Mouse (Mus musculus) CH12.LX (cell line): ENCODE results near the gene Coasy.

Experiments used
- CTCF ChIP-seq, 2 experiments: IDR thresholded peaks in 1 of 2; conservative IDR thresholded peaks in 1 of 2; 2 replicates each; pipeline ENCODE4 v1.5.1; 2011 to 2012; ENCODE audit warnings: low read depth in 2 of 2, low read length in 2 of 2, improper control_type of control experiment in 1 of 2, inconsistent platforms in 1 of 2, mild to moderate bottlenecking in 1 of 2, moderate library complexity in 1 of 2
- E2F4 ChIP-seq: IDR thresholded peaks from 2 replicates; pipeline ENCODE4 v1.6.1; 2011; ENCODE audit warnings: low read depth, low read length, improper control_type of control experiment; ENCODE audit not compliant: insufficient replicate concordance
- MAFK ChIP-seq: IDR thresholded peaks from 2 replicates; pipeline ENCODE4 v1.6.1; 2011; ENCODE audit warnings: low read length, improper control_type of control experiment; ENCODE audit not compliant: insufficient replicate concordance
- MAZ ChIP-seq: IDR thresholded peaks from 2 replicates; pipeline ENCODE4 v1.6.1; 2012; ENCODE audit warnings: low read depth, mild to moderate bottlenecking, inconsistent platforms, low read length, improper control_type of control experiment, moderate library complexity
- PAX5 ChIP-seq: IDR thresholded peaks from 2 replicates; pipeline ENCODE4 v1.6.1; 2012; ENCODE audit warnings: low read length, inconsistent platforms, mixed read lengths
- POLR2A ChIP-seq: IDR thresholded peaks from 2 replicates; pipeline ENCODE4 v1.6.1; 2011; ENCODE audit warnings: low read depth, mild to moderate bottlenecking, improper control_type of control experiment, low read length
- UBTF ChIP-seq: IDR thresholded peaks from 2 replicates; pipeline ENCODE4 v1.6.1; 2012; ENCODE audit warnings: low read depth, mild to moderate bottlenecking, inconsistent platforms, low read length, improper control_type of control experiment, moderate library complexity
- USF1 ChIP-seq: IDR thresholded peaks from 2 replicates; pipeline ENCODE4 v1.6.1; 2014; ENCODE audit warnings: low read depth, mild to moderate bottlenecking, inconsistent platforms, low read length, improper control_type of control experiment
- USF2 ChIP-seq: conservative IDR thresholded peaks from 2 replicates; pipeline ENCODE4 v1.6.1; 2011; ENCODE audit warnings: low read depth, low read length, improper control_type of control experiment
- ZC3H11A ChIP-seq: IDR thresholded peaks from 2 replicates; pipeline ENCODE4 v1.6.1; 2012; ENCODE audit warnings: low read depth, mild to moderate bottlenecking, inconsistent platforms, low read length, improper control_type of control experiment

DNA sequence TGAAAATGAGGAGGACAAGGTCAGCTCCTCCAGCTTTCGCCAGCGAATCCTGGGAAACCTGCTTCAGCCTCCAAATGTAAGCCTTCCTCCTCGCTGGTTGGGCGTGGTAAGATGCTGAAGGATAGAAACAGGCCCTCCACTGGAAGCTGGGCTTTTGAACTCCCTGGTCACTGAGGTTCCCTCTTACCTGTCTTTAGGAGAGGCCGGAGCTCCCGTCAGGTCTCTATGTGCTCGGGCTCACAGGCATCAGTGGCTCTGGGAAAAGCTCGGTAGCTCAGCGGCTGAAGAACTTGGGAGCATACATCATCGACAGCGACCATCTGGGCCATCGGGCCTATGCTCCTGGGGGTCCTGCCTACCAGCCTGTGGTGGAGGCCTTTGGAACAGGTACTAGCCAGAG is 2.4 kb downstream of the Coasy start:
- TF ChIP-seq E2F4 = no peak
- no peak for TF ChIP-seq POLR2A
- no peak for TF ChIP-seq CTCF (conservative IDR thresholded peaks at IDR 0.05 in 1 of 2, IDR thresholded peaks at IDR 0.05 in 1 of 2; ENCODE audit: low read depth in 2 of 2, low read length in 2 of 2)
- no peak for TF ChIP-seq UBTF
- TF ChIP-seq USF1 = no peak
- TF ChIP-seq USF2 = no peak
- no peak for TF ChIP-seq ZC3H11A
- no peak for TF ChIP-seq MAFK
- no peak for TF ChIP-seq PAX5
- no peak for TF ChIP-seq MAZ
